ENCODE assay signal across 8 mouse cellular contexts in genomic region chr19:10034785-10035447, GRCm38 (mm10). TPM values are rescaled to one million over a fixed set of nuclear protein-coding genes. Genes with fewer than 3 reads are reported as not detected.
A peak's percentile ranks its signal among the peaks of the same experiment; 100 is the strongest.
DNase-seq lines count a peak whose midpoint lies in the region; ATAC-seq lines count a peak whose summit lies in the region.

No protein-coding gene starts in this region.

- H3K9me3 ChIP-seq in limb, embryonic 15.5 days: no peaks in the 10 kb centered on the region
- no peaks in the 10 kb centered on the region for H3K9me3 ChIP-seq in midbrain, embryonic 16.5 days (replicated peaks; ENCODE audit: control insufficient read depth, low read length, poor library complexity, severe bottlenecking)

- H3K4me3 ChIP-seq in limb, embryonic 15.5 days: no peak overlapping the region
- H3K4me3 ChIP-seq in midbrain, embryonic 16.5 days (ENCODE audit: low read depth, low read length): no peak overlapping the region

- peaks cover 20% of the 10 kb centered on the region for H3K4me1 ChIP-seq in limb, embryonic 15.5 days
- H3K4me1 ChIP-seq in midbrain, embryonic 16.5 days (ENCODE audit: control insufficient read depth, insufficient read depth, low read length): no peaks in the 10 kb centered on the region; the same call in 1 of the 2 replicates

- H3K4me2 ChIP-seq in limb, embryonic 15.5 days: no peak overlapping the region
- H3K4me2 ChIP-seq in midbrain, embryonic 16.5 days (ENCODE audit: low read length): no peak overlapping the region

- ATAC-seq in limb, embryonic 15.5 days (ENCODE audit: insufficient number of reproducible peaks, low FRiP score, low TSS enrichment, low read depth): peak; percentile 56
- ATAC-seq in midbrain, embryonic 16.5 days: peak; percentile 27; the same call in 1 of the 2 replicates

- no peak overlapping the region for H3K27ac ChIP-seq in limb, embryonic 15.5 days
- no peak overlapping the region for H3K27ac ChIP-seq in midbrain, embryonic 16.5 days (ENCODE audit: low read length)

- H3K36me3 ChIP-seq in limb, embryonic 15.5 days: peaks cover 17% of the 10 kb centered on the region
- no peaks in the 10 kb centered on the region for H3K36me3 ChIP-seq in midbrain, embryonic 16.5 days (ENCODE audit: control insufficient read depth, insufficient read depth, low read length)

- 54% methylated on average over 8 of the region's 8 CpGs for WGBS in limb, embryonic 15.5 days
- 62% methylated on average over 8 of the region's 8 CpGs for WGBS in midbrain, embryonic 16.5 days

- peak; percentile 37 for DNase-seq in 3134 (ENCODE audit: extremely low read depth, insufficient read length, low spot score)
- DNase-seq in adrenal gland, adult 2 months: peak; percentile 83
- peak; percentile 89 for DNase-seq in embryo, embryonic 10.5 days (ENCODE audit: low spot score)
- peak; percentile 78 to 85 for DNase-seq in gastrocnemius, postnatal 4 days (ENCODE audit: low spot score in 2 of 2)
- DNase-seq in kidney, adult 9 months: peak; percentile 87
- DNase-seq in spleen, postnatal 36 days (ENCODE audit: low spot score in 2 of 2): peak; percentile 66 to 74

- no peak overlapping the region for H3K9ac ChIP-seq in limb, embryonic 15.5 days
- H3K9ac ChIP-seq in midbrain, embryonic 16.5 days (ENCODE audit: low read depth, low read length): no peak overlapping the region

- no peaks in the 10 kb centered on the region for H3K27me3 ChIP-seq in limb, embryonic 15.5 days
- no peaks in the 10 kb centered on the region for H3K27me3 ChIP-seq in midbrain, embryonic 16.5 days (ENCODE audit: control insufficient read depth, insufficient read depth, low read depth, low read length)

RNA-seq across cellular contexts. Expression of gene Fads3, which starts 6.5 kb away (rescaled TPM):
- 10 to 100 TPM; 13.3 to 17.6 TPM for total RNA-seq in adrenal gland, adult 2 months (2021)
- polyA plus RNA-seq in adrenal gland, adult 2 months (2012; rRNA removed): 57.7 and 61.3 TPM in 2 replicates
- total RNA-seq in gastrocnemius, postnatal 4 days (2021): 10 to 100 TPM; 16.8 to 28.4 TPM
- 12.7 and 17.1 TPM in 2 replicates for polyA plus RNA-seq in limb, embryonic 15.5 days (2015; fragmentation: Nextera tagmentation; extraction: Ambion mirVana)
- polyA plus RNA-seq in midbrain, embryonic 16.5 days (2015; fragmentation: Nextera tagmentation; extraction: Ambion mirVana): 31.6 and 38.2 TPM in 2 replicates

RNA-seq across cellular contexts. Expression of gene Rab3il1, which starts 33.4 kb away (rescaled TPM):
- total RNA-seq in adrenal gland, adult 2 months (2021): 10 to 100 TPM in 1 of 2 experiments, 1 to 10 TPM in 1; 4.1 to 10.3 TPM
- 9.1 and 9.4 TPM in 2 replicates for polyA plus RNA-seq in adrenal gland, adult 2 months (2012; rRNA removed)
- total RNA-seq in gastrocnemius, postnatal 4 days (2021): 10 to 100 TPM; 24.2 to 26.1 TPM
- 44.8 and 45.1 TPM in 2 replicates for polyA plus RNA-seq in limb, embryonic 15.5 days (2015; fragmentation: Nextera tagmentation; extraction: Ambion mirVana)
- 21.4 and 21.8 TPM in 2 replicates for polyA plus RNA-seq in midbrain, embryonic 16.5 days (2015; fragmentation: Nextera tagmentation; extraction: Ambion mirVana)

RNA-seq across cellular contexts. Expression of gene Best1, which starts 33.5 kb away (rescaled TPM):
- total RNA-seq in adrenal gland, adult 2 months (2021): under 1 TPM; 0.17 to 0.62 TPM
- 0.16 and 0.46 TPM in 2 replicates for polyA plus RNA-seq in adrenal gland, adult 2 months (2012; rRNA removed)
- total RNA-seq in gastrocnemius, postnatal 4 days (2021): 1 to 10 TPM; 1.2 to 1.5 TPM
- polyA plus RNA-seq in limb, embryonic 15.5 days (2015; fragmentation: Nextera tagmentation; extraction: Ambion mirVana): 1.9 and 2.1 TPM in 2 replicates
- 2.9 TPM in 2 replicates for polyA plus RNA-seq in midbrain, embryonic 16.5 days (2015; fragmentation: Nextera tagmentation; extraction: Ambion mirVana)

RNA-seq across cellular contexts. Expression of gene Fth1, which starts 54.5 kb away (rescaled TPM):
- 1,000 to 10,000 TPM; 3,718 to 3,915 TPM for total RNA-seq in adrenal gland, adult 2 months (2021)
- 39,639 and 47,224 TPM in 2 replicates for polyA plus RNA-seq in adrenal gland, adult 2 months (2012; rRNA removed)
- 1,000 to 10,000 TPM; 1,831 to 1,888 TPM for total RNA-seq in gastrocnemius, postnatal 4 days (2021)
- 1,462 and 1,539 TPM in 2 replicates for polyA plus RNA-seq in limb, embryonic 15.5 days (2015; fragmentation: Nextera tagmentation; extraction: Ambion mirVana)
- 1,587 and 1,694 TPM in 2 replicates for polyA plus RNA-seq in midbrain, embryonic 16.5 days (2015; fragmentation: Nextera tagmentation; extraction: Ambion mirVana)

Comparison
In these comparisons a context has a peak if more than half of its experiments do, and no peak if none do; other contexts are left out.
1. DNase-seq: peak in every context shown above with its lines; median percentile 89 in embryo, embryonic 10.5 days; 87 in kidney, adult 9 months; 83 in adrenal gland, adult 2 months; 82 in gastrocnemius, postnatal 4 days; 70 in spleen, postnatal 36 days; 37 in 3134.